Mouse (Mus musculus) bone marrow, adult 2 months (tissue): ENCODE data around the gene Cops4.

Experiments
- CTCF ChIP-seq: fragments of 200-500 bp; IDR thresholded peaks from 2 replicates; pipeline ENCODE4 v1.5.1; 2011; ENCODE audit warnings: low read length, control low read depth; ENCODE audit not compliant: control insufficient read depth, insufficient read depth
- POLR2A ChIP-seq: fragments of 200-500 bp; IDR thresholded peaks from 2 replicates; pipeline ENCODE4 v1.6.1; 2011; ENCODE audit warnings: low read depth, mild to moderate bottlenecking, control low read depth, low read length, borderline replicate concordance; ENCODE audit not compliant: control insufficient read depth

DNA sequence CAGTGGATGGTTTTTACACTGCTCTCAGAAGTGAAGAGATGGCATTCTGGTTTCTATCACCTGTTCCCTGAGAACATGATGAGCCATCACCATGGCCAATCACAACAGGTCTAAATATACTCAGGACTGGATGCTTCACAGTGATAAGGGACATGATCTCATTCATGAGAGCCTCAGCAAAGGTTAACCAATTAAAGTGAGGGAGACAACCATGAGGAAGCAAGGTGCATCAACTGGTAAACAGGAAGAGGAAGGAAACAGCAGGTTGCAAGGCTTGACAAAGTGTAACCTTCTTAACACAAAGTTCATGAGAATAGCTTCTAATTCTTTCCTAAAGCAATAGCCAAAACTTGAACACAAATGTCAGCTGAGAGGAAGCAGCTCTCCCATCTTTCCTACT lies 34.5 kb upstream of the Cops4 start:
- TF ChIP-seq POLR2A, result no peak
- no peak for TF ChIP-seq CTCF
